Mouse (Mus musculus): ENCODE data around the gene Basp1.

- TF ChIP-seq CTCF (IDR thresholded peaks at IDR 0.05), result no peak
- no peak for TF ChIP-seq POLR2A (IDR thresholded peaks at IDR 0.05; ENCODE audit: insufficient read depth, low read depth, low read length)
These were observed 91.5 kb downstream of the Basp1 start for GRCm38 (mm10) chr15:25322111-25322510.
